Mouse (Mus musculus) lung, postnatal 0 days (tissue): Measurements from ENCODE around the gene Actn4. TPM values are rescaled to one million over a fixed set of nuclear protein-coding genes. Genes with fewer than 3 reads are reported as not detected.
A peak's percentile ranks its signal among the peaks of the same experiment; 100 is the strongest.

Experiments
- ATAC-seq: fragments of 200-750 bp; cut with Nextera tagmentation; 2 replicates; pipeline ENCODE4 v1.8.0; 2017; ENCODE audit warnings: moderate library complexity
- DNase-seq: peaks from one replicate; pipeline ENCODE4 v3.0.0-alpha.2; 2016; ENCODE audit warnings: low spot score
- H3K27ac ChIP-seq: fragments of 300-500 bp; sonication (generic); 2 replicates; pipeline ENCODE4 v1.5.1; 2014; ENCODE audit warnings: antibody characterized with exemption, mild to moderate bottlenecking, low read length, mixed read lengths
- H3K27me3 ChIP-seq: fragments of 300-500 bp; sonication (generic); replicated peaks from 2 replicates; pipeline ENCODE4 v1.6.1; 2014; ENCODE audit warnings: low read length, mixed read lengths; ENCODE audit not compliant: insufficient read depth
- H3K36me3 ChIP-seq: fragments of 300-500 bp; sonication (generic); 2 replicates; pipeline ENCODE4 v1.6.1; 2014; ENCODE audit warnings: low read length, mixed read lengths; ENCODE audit not compliant: insufficient read depth
- H3K4me1 ChIP-seq: fragments of 300-500 bp; sonication (generic); 2 replicates; pipeline ENCODE4 v1.6.1; 2014; ENCODE audit warnings: antibody characterized with exemption, low read depth, low read length, mixed read lengths; ENCODE audit not compliant: insufficient read depth
- H3K4me2 ChIP-seq: fragments of 300-500 bp; sonication (generic); replicated peaks from 2 replicates; pipeline ENCODE4 v1.6.1; 2014; ENCODE audit warnings: low read depth, mild to moderate bottlenecking, low read length, moderate library complexity, mixed read lengths
- H3K4me3 ChIP-seq: fragments of 300-500 bp; sonication (generic); 2 replicates; pipeline ENCODE4 v1.5.1; 2014; ENCODE audit warnings: low read depth, low read length
- H3K9ac ChIP-seq: fragments of 300-500 bp; sonication (generic); replicated peaks from 2 replicates; pipeline ENCODE4 v1.6.1; 2014; ENCODE audit warnings: low read depth, mild to moderate bottlenecking
- H3K9me3 ChIP-seq: fragments of 300-500 bp; sonication (generic); 2 replicates; pipeline ENCODE4 v1.6.1; 2016; ENCODE audit warnings: low read length, mixed read lengths
- CTCF ChIP-seq: IDR thresholded peaks from 2 replicates; pipeline ENCODE4 v1.5.1; 2016; ENCODE audit warnings: antibody characterized with exemption, mild to moderate bottlenecking
- EP300 ChIP-seq: IDR thresholded peaks from 2 replicates; pipeline ENCODE4 v1.6.1; 2016; ENCODE audit warnings: antibody characterized with exemption, mild to moderate bottlenecking, control low read depth
- WGBS: fragments of 180-500 bp; shearing (Covaris S2); extraction: QIAGEN DNeasy Blood & Tissue Kit; methylation state at CpG from one replicate; pipeline ENCODE4 v1.1.7; 2014; 5-methylcytosine and 5-hydroxymethylcytosine counted together
- polyA plus RNA-seq: library from polyadenylated mRNA; unstranded; fragments of >200 nt; fragmentation: Nextera tagmentation; extraction: Ambion mirVana; gene quantifications from 2 replicates; pipeline ENCODE4 v1.2.1, GENCODE M21; 2015

The Actn4 gene
- polyA plus RNA-seq, 1 experiment from 2014 or later, result 202 TPM

DNA sequence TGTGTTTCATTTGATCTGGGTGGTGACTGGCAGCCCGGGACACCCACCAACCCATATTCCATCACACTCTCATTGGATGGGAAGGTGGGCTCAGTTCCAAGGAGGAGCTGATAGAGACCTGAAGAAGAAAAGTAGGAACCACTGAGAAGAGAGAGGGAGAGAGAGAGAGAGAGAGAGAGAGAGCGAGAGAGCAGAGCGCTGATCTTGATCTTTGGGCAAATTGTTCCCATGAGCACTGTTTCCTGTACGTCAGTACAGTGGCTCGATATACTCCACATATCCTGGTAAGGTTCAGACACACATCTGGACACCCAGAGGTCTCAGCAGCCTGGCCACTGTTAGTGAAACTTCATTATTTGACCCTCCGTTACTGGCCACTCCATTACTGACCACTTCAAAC lies 98.6 kb downstream of the Actn4 start, which contains the start of gene Lgals7:
Lgals7 (plus strand) TSS at position 314 of the 400 bp plus-strand sequence.
- no peaks in the 10 kb centered on the region for H3K9me3 ChIP-seq
- TF ChIP-seq CTCF (no peak), EP300 (no peak)
- no peaks in the 10 kb centered on the region for H3K36me3 ChIP-seq
- H3K9ac ChIP-seq, result no peak within 1 kb of the TSS
- H3K4me3 ChIP-seq, result no peak within 1 kb of the TSS
- H3K27me3 ChIP-seq, result no peaks in the 10 kb centered on the region
- WGBS, result 79% methylated on average over 6 of the region's 6 CpGs
- peaks cover 13% of the 10 kb centered on the region; the same call in 1 of the 2 replicates for H3K4me1 ChIP-seq
- no peak within 1 kb of the TSS for H3K27ac ChIP-seq
- ATAC-seq (no peak), DNase-seq (no peak)
- no peak within 1 kb of the TSS for H3K4me2 ChIP-seq

GRCm38 (mm10) chr7:28862817-28863499 lies 99.2 kb downstream of the Actn4 start:
- Histone ChIP-seq H3K9me3 (no peaks in the 10 kb centered on the region), H3K36me3 (no peaks in the 10 kb centered on the region), H3K4me2 (no peak overlapping the region), H3K27ac (no peak overlapping the region), H3K4me3 (no peak overlapping the region), H3K9ac (no peak overlapping the region), H3K4me1 (peaks cover 13% of the 10 kb centered on the region; the same call in 1 of the 2 replicates), H3K27me3 (no peaks in the 10 kb centered on the region)
- DNase-seq (peak; percentile 49), ATAC-seq (no peak)
- WGBS, result 75% methylated on average over 15 of the region's 15 CpGs
- no peak for TF ChIP-seq EP300
- TF ChIP-seq CTCF, result no peak

DNA sequence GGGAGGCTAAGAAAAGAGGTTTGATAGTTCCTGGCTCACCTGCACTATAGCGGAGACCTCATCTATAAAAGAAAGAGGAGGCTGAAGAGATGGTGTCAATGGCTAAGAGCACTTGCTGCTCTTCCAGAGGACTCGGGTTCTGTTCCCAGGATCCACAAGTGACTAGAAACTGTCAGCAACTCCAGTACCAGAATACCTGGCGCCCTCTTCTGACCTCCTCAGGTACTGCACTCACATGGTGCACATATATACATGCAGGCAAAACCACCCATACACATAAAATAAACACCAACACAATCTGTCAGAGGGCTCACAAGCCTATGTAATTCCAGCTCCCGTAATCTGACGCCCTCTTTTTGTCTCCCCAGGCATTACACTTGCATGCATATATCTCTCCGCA lies 101.2 kb downstream of the Actn4 start:
- no peak overlapping the region for H3K9ac ChIP-seq
- H3K4me3 ChIP-seq, result no peak overlapping the region
- ATAC-seq (no peak), DNase-seq (no peak)
- WGBS, result 85% methylated on average over 6 of the region's 6 CpGs
- no peaks in the 10 kb centered on the region for H3K36me3 ChIP-seq
- H3K4me1 ChIP-seq, result peaks cover 5% of the 10 kb centered on the region; the same call in 1 of the 2 replicates
- H3K27me3 ChIP-seq, result no peaks in the 10 kb centered on the region
- TF ChIP-seq CTCF, result no peak; the same call in 1 of the 2 replicates
- no peak for TF ChIP-seq EP300
- no peaks in the 10 kb centered on the region for H3K9me3 ChIP-seq
- no peak overlapping the region for H3K27ac ChIP-seq
- H3K4me2 ChIP-seq, result no peak overlapping the region

DNA sequence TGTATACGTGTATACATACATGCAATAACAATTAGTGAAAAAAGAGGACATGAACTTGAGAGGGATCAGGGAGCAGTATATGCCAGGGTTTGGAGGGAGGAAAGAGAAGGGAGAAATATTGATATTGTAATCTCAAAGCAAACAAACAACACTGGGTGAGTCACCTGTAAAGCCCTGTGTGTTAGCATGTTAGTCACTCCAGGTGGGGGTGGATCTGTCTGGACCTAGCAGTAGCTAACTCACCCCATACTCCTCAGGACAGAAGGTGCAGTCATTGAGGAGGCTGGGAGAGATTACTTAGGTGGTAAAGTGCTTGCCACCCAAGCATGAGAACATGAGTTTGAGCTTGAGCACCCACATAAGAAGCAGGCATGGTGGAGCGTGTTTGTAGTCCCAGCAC lies 102.2 kb downstream of the Actn4 start:
- no peak overlapping the region for H3K9ac ChIP-seq
- no peaks in the 10 kb centered on the region for H3K27me3 ChIP-seq
- no peaks in the 10 kb centered on the region for H3K9me3 ChIP-seq
- TF ChIP-seq EP300, result no peak
- no peak for TF ChIP-seq CTCF
- no peak overlapping the region for H3K27ac ChIP-seq
- H3K4me2 ChIP-seq, result no peak overlapping the region
- ATAC-seq (no peak), DNase-seq (no peak)
- no peaks in the 10 kb centered on the region for H3K4me1 ChIP-seq
- H3K36me3 ChIP-seq, result no peaks in the 10 kb centered on the region
- WGBS, result 92% methylated on average over 2 of the region's 2 CpGs
- H3K4me3 ChIP-seq, result no peak overlapping the region

DNA sequence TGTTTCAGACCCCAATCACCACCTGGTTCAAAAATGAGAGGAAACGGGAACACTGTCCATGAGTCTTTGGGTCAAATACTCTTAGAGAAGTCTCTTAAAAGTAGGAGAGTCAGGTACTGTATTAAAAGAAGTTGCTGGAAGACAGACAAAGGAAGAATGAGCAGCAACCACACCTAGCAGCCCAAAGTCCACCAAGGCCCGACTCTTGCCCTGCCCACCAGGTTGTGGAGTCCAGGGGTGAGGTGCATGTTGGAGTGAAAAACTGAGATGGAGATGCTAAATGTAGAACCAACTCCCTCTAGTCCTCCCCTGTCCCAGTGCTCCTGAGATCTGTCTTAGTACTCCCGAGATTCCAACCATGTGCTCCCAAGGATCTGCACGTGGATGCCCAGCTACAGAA lies 111.5 kb downstream of the Actn4 start:
- no peak overlapping the region for H3K4me2 ChIP-seq
- H3K9ac ChIP-seq, result no peak overlapping the region
- TF ChIP-seq EP300 (no peak), CTCF (no peak)
- no peaks in the 10 kb centered on the region for H3K9me3 ChIP-seq
- H3K4me3 ChIP-seq, result no peak overlapping the region
- no peak overlapping the region for H3K27ac ChIP-seq
- ATAC-seq (no peak), DNase-seq (no peak)
- WGBS, result 78% methylated on average over 4 of the region's 4 CpGs
- H3K27me3 ChIP-seq, result no peaks in the 10 kb centered on the region
- H3K36me3 ChIP-seq, result no peaks in the 10 kb centered on the region
- H3K4me1 ChIP-seq, result no peaks in the 10 kb centered on the region

DNA sequence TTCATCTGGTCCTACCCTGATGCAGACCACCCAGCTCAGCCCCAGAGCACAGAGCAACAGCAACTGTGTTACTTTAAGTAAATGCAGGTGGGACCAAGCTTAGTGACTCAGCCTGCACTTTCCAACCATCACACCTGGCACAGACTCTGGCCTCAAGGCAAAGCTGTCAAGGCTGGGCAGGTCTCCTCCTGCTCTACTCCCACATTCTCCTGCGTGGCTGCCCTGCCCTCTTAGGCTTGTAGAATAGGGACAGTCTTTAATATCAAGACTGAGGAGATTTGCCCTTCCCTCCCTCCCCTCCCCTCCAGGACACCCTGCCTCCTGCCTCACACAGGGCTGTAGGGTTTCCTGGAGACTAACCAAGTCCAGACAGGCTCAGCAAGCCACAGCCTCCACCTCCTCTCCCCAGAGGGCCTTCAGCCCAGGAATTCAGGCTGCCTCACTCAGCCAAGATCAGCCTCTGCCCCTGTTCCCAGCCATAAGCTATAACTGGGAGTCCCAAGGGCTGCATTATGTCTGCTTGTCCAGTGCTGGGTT lies 112.4 kb downstream of the Actn4 start:
- Histone ChIP-seq H3K4me2 (no peak overlapping the region), H3K36me3 (no peaks in the 10 kb centered on the region), H3K4me3 (no peak overlapping the region), H3K27me3 (no peaks in the 10 kb centered on the region), H3K4me1 (no peaks in the 10 kb centered on the region), H3K27ac (no peak overlapping the region), H3K9ac (no peak overlapping the region), H3K9me3 (no peaks in the 10 kb centered on the region)
- DNase-seq (no peak), ATAC-seq (no peak)
- whole genome bisulfite sequencing, result 38% methylated on average over 1 of the region's 1 CpGs
- no peak for TF ChIP-seq EP300
- no peak for TF ChIP-seq CTCF
